Mouse (Mus musculus): ENCODE data around the gene Slc2a13.

The Slc2a13 gene

GRCm38 (mm10) chr15:91573111-91573538 lies at the start of gene Slc2a13:
Gene Slc2a13, minus strand, starts transcription at chr15:91573261.
- peak; percentile 92 for DNase-seq

- DNase-seq = no peak
Measured at GRCm38 (mm10) chr15:91616016-91616415, 43.0 kb upstream of the Slc2a13 start.

GRCm38 (mm10) chr15:91615532-91615931 lies 42.5 kb upstream of the Slc2a13 start:
- DNase-seq = no peak

GRCm38 (mm10) chr15:91613981-91614665 lies 41.1 kb upstream of the Slc2a13 start:
- DNase-seq = no peak

- peak; percentile 76 for DNase-seq
Measured at GRCm38 (mm10) chr15:91609713-91610112, 36.7 kb upstream of the Slc2a13 start.

GRCm38 (mm10) chr15:91608811-91609210 lies 35.8 kb upstream of the Slc2a13 start:
- no peak for DNase-seq

- peak; percentile 26 for DNase-seq
Measured at GRCm38 (mm10) chr15:91601197-91601596, 28.1 kb upstream of the Slc2a13 start.

GRCm38 (mm10) chr15:91597290-91597689 lies 24.2 kb upstream of the Slc2a13 start:
- DNase-seq = no peak

- DNase-seq = peak; percentile 86
Measured at GRCm38 (mm10) chr15:91574492-91574891, 1.4 kb upstream of the Slc2a13 start.

- DNase-seq = no peak
Measured at GRCm38 (mm10) chr15:91572421-91573069, 516 bp downstream of the Slc2a13 start.

GRCm38 (mm10) chr15:91571981-91572380 lies 1.1 kb downstream of the Slc2a13 start:
- no peak for DNase-seq

- no peak for DNase-seq
Measured at GRCm38 (mm10) chr15:91566784-91567183, 6.3 kb downstream of the Slc2a13 start.

GRCm38 (mm10) chr15:91565025-91565605 lies 7.9 kb downstream of the Slc2a13 start:
- no peak for DNase-seq

GRCm38 (mm10) chr15:91561728-91562127 lies 11.3 kb downstream of the Slc2a13 start:
- no peak for DNase-seq

- DNase-seq = no peak
Measured at GRCm38 (mm10) chr15:91555336-91555736, 17.7 kb downstream of the Slc2a13 start.

GRCm38 (mm10) chr15:91548586-91549268 lies 24.3 kb downstream of the Slc2a13 start:
- no peak for DNase-seq

- DNase-seq = no peak
Measured at GRCm38 (mm10) chr15:91544586-91544985, 28.5 kb downstream of the Slc2a13 start.

- DNase-seq = no peak
Measured at GRCm38 (mm10) chr15:91538439-91538838, 34.6 kb downstream of the Slc2a13 start.

GRCm38 (mm10) chr15:91526876-91527275 lies 46.2 kb downstream of the Slc2a13 start:
- no peak for DNase-seq

GRCm38 (mm10) chr15:91526166-91526565 lies 46.9 kb downstream of the Slc2a13 start:
- DNase-seq = no peak

- DNase-seq = no peak
Measured at GRCm38 (mm10) chr15:91524451-91524850, 48.6 kb downstream of the Slc2a13 start.

GRCm38 (mm10) chr15:91503291-91503690 lies 69.8 kb downstream of the Slc2a13 start:
- DNase-seq = no peak

GRCm38 (mm10) chr15:91502661-91503060 lies 70.4 kb downstream of the Slc2a13 start:
- DNase-seq = peak; percentile 32
